Mouse (Mus musculus): ENCODE data around the gene Lhpp. TPM values are rescaled to one million over a fixed set of nuclear protein-coding genes. Genes with fewer than 3 reads are reported as not detected.

The Lhpp gene
- polyA plus RNA-seq, 1 experiment from 2014 or later = 35.9 TPM

DNA sequence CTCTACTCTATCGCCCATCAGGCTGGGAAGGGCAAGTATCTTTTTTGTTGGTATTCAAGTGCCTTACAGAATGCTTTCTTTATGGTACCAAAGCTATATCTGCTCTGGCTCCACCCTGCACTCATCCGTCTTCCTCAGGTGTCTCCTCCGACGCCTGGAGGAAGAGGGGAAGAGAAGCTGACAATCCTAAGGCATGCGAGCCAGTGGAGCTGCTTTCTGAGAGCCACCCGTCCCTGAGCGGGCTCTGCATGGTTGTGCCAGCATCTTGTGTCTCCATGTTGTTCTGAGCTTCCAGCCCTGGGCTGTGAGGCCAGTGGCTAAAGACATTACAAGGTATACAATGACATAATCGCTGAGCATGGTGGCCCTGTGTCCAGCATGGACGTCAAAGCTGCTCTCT is 123.8 kb downstream of the Lhpp start:
- Histone ChIP-seq H3K36me3 (ENCODE audit: control insufficient read depth, insufficient read depth, low read length) (peaks cover 3% of the 10 kb centered on the region; the same call in 1 of the 2 replicates), H3K4me3 (replicated peaks; ENCODE audit: low read depth, low read length) (no peak overlapping the region), H3K9me3 (ENCODE audit: control insufficient read depth, low read length) (no peaks in the 10 kb centered on the region), H3K27ac (replicated peaks; ENCODE audit: low read depth, low read length) (no peak overlapping the region), H3K4me1 (ENCODE audit: control insufficient read depth, insufficient read depth, low read length) (peaks cover 14% of the 10 kb centered on the region; the same call in 1 of the 2 replicates), H3K4me2 (ENCODE audit: low read length) (no peak overlapping the region), H3K27me3 (ENCODE audit: control insufficient read depth, insufficient read depth, low read length) (no peaks in the 10 kb centered on the region), H3K9ac (replicated peaks; ENCODE audit: low read length) (no peak overlapping the region)
- DNase-seq = no peak
- WGBS = 92% methylated on average over 9 of the region's 9 CpGs
- ATAC-seq (ENCODE audit: low FRiP score, low TSS enrichment) = no peak

- Histone ChIP-seq H3K4me3 (replicated peaks; ENCODE audit: low read depth, low read length) (no peak overlapping the region), H3K4me2 (ENCODE audit: low read length) (no peak overlapping the region), H3K27ac (replicated peaks; ENCODE audit: low read depth, low read length) (no peak overlapping the region), H3K9me3 (ENCODE audit: control insufficient read depth, low read length) (no peaks in the 10 kb centered on the region), H3K9ac (replicated peaks; ENCODE audit: low read length) (no peak overlapping the region), H3K27me3 (ENCODE audit: control insufficient read depth, insufficient read depth, low read length) (no peaks in the 10 kb centered on the region), H3K4me1 (ENCODE audit: control insufficient read depth, insufficient read depth, low read length) (peaks cover 14% of the 10 kb centered on the region; the same call in 1 of the 2 replicates), H3K36me3 (ENCODE audit: control insufficient read depth, insufficient read depth, low read length) (no peaks in the 10 kb centered on the region)
- DNase-seq = no peak
- ATAC-seq (ENCODE audit: low FRiP score, low TSS enrichment) = no peak
- WGBS = 70% methylated on average over 5 of the region's 5 CpGs
Measured at GRCm38 (mm10) chr7:132735145-132735544, 124.7 kb downstream of the Lhpp start.

DNA sequence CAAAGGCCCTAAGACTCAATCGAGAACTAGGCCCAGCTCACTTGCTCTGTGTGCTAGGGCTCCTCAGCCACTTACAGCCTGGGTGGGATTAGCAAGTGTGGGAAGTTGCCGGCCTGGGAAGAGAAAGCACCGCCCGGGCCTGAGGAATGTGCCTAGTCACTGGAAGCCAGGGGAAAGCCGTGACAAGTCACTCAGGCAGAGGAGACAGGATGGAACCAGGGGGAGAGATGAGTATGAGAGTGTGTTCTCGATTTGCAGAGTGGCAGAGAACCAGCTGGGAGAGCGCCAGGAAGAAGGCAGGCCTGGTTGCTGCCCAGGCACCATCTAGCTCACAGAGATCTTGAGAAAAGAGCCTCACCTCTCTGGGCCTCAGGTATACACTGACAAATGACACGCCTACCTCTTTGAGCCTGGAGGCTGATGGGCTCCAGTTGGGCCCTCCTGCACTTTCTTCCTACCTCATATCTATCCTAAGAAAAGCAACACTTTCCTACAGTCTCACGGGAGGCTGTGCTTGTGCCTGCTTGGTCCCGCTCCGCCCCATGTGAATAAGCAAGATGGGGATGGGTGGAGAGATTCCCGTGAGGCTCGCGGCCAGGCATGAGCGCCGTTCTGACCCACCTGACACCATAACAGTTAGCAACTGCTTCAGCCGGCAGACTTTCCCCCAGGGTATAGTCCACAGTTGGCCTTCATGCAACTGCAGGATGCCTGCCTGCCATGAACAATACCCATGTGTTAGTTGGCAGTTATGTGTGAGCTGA is 125.8 kb downstream of the Lhpp start:
- WGBS = 58% methylated on average over 17 of the region's 17 CpGs
- no peak overlapping the region for H3K4me2 ChIP-seq (ENCODE audit: low read length)
- no peak for ATAC-seq (ENCODE audit: low FRiP score, low TSS enrichment)
- no peak for DNase-seq
- H3K4me1 ChIP-seq (ENCODE audit: control insufficient read depth, insufficient read depth, low read length) = peaks cover 14% of the 10 kb centered on the region; the same call in 1 of the 2 replicates
- no peaks in the 10 kb centered on the region for H3K36me3 ChIP-seq (ENCODE audit: control insufficient read depth, insufficient read depth, low read length)
- H3K27ac ChIP-seq (replicated peaks; ENCODE audit: low read depth, low read length) = no peak overlapping the region
- H3K9me3 ChIP-seq (ENCODE audit: control insufficient read depth, low read length) = no peaks in the 10 kb centered on the region
- no peaks in the 10 kb centered on the region for H3K27me3 ChIP-seq (ENCODE audit: control insufficient read depth, insufficient read depth, low read length)
- H3K9ac ChIP-seq (replicated peaks; ENCODE audit: low read length) = no peak overlapping the region
- no peak overlapping the region for H3K4me3 ChIP-seq (replicated peaks; ENCODE audit: low read depth, low read length)

DNA sequence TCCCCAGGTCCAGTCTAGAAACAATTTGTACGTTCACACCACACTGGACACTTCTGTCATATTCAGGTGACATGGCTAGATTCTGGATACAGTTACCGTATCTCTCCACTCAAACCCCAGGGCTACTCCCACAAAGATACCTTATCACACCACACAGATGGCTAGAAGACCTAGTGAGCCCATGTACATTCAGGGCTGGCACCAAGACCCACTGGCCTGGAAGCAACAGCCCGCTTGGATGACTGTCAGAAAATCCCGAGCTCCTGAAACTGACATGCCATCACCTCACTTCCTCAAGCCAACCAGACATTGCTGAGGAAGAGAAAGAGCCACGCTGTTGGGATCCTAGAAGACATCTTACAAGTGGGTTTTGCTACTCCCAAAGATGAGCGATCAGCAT is 128.4 kb downstream of the Lhpp start:
- H3K9me3 ChIP-seq (ENCODE audit: control insufficient read depth, low read length) = no peaks in the 10 kb centered on the region
- ATAC-seq (ENCODE audit: low FRiP score, low TSS enrichment) (no peak), DNase-seq (no peak)
- H3K4me1 ChIP-seq (ENCODE audit: control insufficient read depth, insufficient read depth, low read length) = peaks cover 2% of the 10 kb centered on the region; the same call in 1 of the 2 replicates
- no peak overlapping the region for H3K4me3 ChIP-seq (replicated peaks; ENCODE audit: low read depth, low read length)
- no peak overlapping the region for H3K9ac ChIP-seq (replicated peaks; ENCODE audit: low read length)
- H3K27ac ChIP-seq (replicated peaks; ENCODE audit: low read depth, low read length) = no peak overlapping the region
- H3K36me3 ChIP-seq (ENCODE audit: control insufficient read depth, insufficient read depth, low read length) = no peaks in the 10 kb centered on the region
- no peaks in the 10 kb centered on the region for H3K27me3 ChIP-seq (ENCODE audit: control insufficient read depth, insufficient read depth, low read length)
- no peak overlapping the region for H3K4me2 ChIP-seq (ENCODE audit: low read length)
- 96% methylated on average over 6 of the region's 6 CpGs for WGBS

GRCm38 (mm10) chr7:132739829-132740228 is 129.4 kb downstream of the Lhpp start:
- H3K9ac ChIP-seq (replicated peaks; ENCODE audit: low read length) = no peak overlapping the region
- 88% methylated on average over 6 of the region's 6 CpGs for WGBS
- H3K27me3 ChIP-seq (ENCODE audit: control insufficient read depth, insufficient read depth, low read length) = no peaks in the 10 kb centered on the region
- DNase-seq (no peak), ATAC-seq (ENCODE audit: low FRiP score, low TSS enrichment) (no peak)
- H3K4me1 ChIP-seq (ENCODE audit: control insufficient read depth, insufficient read depth, low read length) = no peaks in the 10 kb centered on the region
- no peaks in the 10 kb centered on the region for H3K36me3 ChIP-seq (ENCODE audit: control insufficient read depth, insufficient read depth, low read length)
- no peak overlapping the region for H3K27ac ChIP-seq (replicated peaks; ENCODE audit: low read depth, low read length)
- H3K9me3 ChIP-seq (ENCODE audit: control insufficient read depth, low read length) = no peaks in the 10 kb centered on the region
- H3K4me3 ChIP-seq (replicated peaks; ENCODE audit: low read depth, low read length) = no peak overlapping the region
- no peak overlapping the region for H3K4me2 ChIP-seq (ENCODE audit: low read length)

GRCm38 (mm10) chr7:132742912-132743311 is 132.5 kb downstream of the Lhpp start:
- H3K4me1 ChIP-seq (ENCODE audit: control insufficient read depth, insufficient read depth, low read length) = no peaks in the 10 kb centered on the region
- no peak for DNase-seq
- WGBS = 97% methylated on average over 5 of the region's 5 CpGs

GRCm38 (mm10) chr7:132747096-132747495 is 136.7 kb downstream of the Lhpp start:
- Histone ChIP-seq H3K4me1 (ENCODE audit: control insufficient read depth, insufficient read depth, low read length) (no peaks in the 10 kb centered on the region), H3K4me2 (ENCODE audit: low read length) (no peak overlapping the region), H3K9ac (replicated peaks; ENCODE audit: low read length) (no peak overlapping the region), H3K9me3 (ENCODE audit: control insufficient read depth, low read length) (no peaks in the 10 kb centered on the region), H3K36me3 (ENCODE audit: control insufficient read depth, insufficient read depth, low read length) (0 out of 2 replicates have a peak, but pooled peaks cover 3% of the 10 kb centered on the region), H3K27ac (replicated peaks; ENCODE audit: low read depth, low read length) (no peak overlapping the region), H3K27me3 (ENCODE audit: control insufficient read depth, insufficient read depth, low read length) (no peaks in the 10 kb centered on the region), H3K4me3 (replicated peaks; ENCODE audit: low read depth, low read length) (no peak overlapping the region)
- 89% methylated on average over 6 of the region's 6 CpGs for WGBS
- ATAC-seq (ENCODE audit: low FRiP score, low TSS enrichment) (no peak), DNase-seq (no peak)

More at GRCm38 (mm10) chr7:132742912-132743311, 132.5 kb downstream of the Lhpp start:
- Histone ChIP-seq H3K4me2 (ENCODE audit: low read length) (no peak overlapping the region), H3K27me3 (ENCODE audit: control insufficient read depth, insufficient read depth, low read length) (no peaks in the 10 kb centered on the region), H3K9me3 (ENCODE audit: control insufficient read depth, low read length) (no peaks in the 10 kb centered on the region), H3K36me3 (ENCODE audit: control insufficient read depth, insufficient read depth, low read length) (no peaks in the 10 kb centered on the region), H3K27ac (replicated peaks; ENCODE audit: low read depth, low read length) (no peak overlapping the region), H3K4me3 (replicated peaks; ENCODE audit: low read depth, low read length) (no peak overlapping the region), H3K9ac (replicated peaks; ENCODE audit: low read length) (no peak overlapping the region)
- no peak for ATAC-seq (ENCODE audit: low FRiP score, low TSS enrichment)

- 91% methylated on average over 3 of the region's 3 CpGs for WGBS
- Histone ChIP-seq H3K27ac (replicated peaks; ENCODE audit: low read depth, low read length) (no peak overlapping the region), H3K4me3 (replicated peaks; ENCODE audit: low read depth, low read length) (no peak overlapping the region), H3K27me3 (ENCODE audit: control insufficient read depth, insufficient read depth, low read length) (no peaks in the 10 kb centered on the region), H3K9me3 (ENCODE audit: control insufficient read depth, low read length) (no peaks in the 10 kb centered on the region), H3K9ac (replicated peaks; ENCODE audit: low read length) (no peak overlapping the region), H3K4me2 (ENCODE audit: low read length) (no peak overlapping the region), H3K4me1 (ENCODE audit: control insufficient read depth, insufficient read depth, low read length) (no peaks in the 10 kb centered on the region), H3K36me3 (ENCODE audit: control insufficient read depth, insufficient read depth, low read length) (0 out of 2 replicates have a peak, but pooled peaks cover 3% of the 10 kb centered on the region)
- DNase-seq (no peak), ATAC-seq (ENCODE audit: low FRiP score, low TSS enrichment) (no peak)
Measured at GRCm38 (mm10) chr7:132748076-132748769, 137.8 kb downstream of the Lhpp start.
